Mouse (Mus musculus) testis, postnatal 10 days (tissue): ENCODE measurements around the gene Shoc2.
"Not testable (repeated sequence)": the region's sequence is repeated elsewhere in the genome, so short reads cannot be mapped to it uniquely, and the experiment has no call there.

Experiments
- DNase-seq: peaks from one replicate; pipeline ENCODE4 v3.0.0; 2021; ENCODE audit warnings: low spot score

Gene Shoc2

DNA sequence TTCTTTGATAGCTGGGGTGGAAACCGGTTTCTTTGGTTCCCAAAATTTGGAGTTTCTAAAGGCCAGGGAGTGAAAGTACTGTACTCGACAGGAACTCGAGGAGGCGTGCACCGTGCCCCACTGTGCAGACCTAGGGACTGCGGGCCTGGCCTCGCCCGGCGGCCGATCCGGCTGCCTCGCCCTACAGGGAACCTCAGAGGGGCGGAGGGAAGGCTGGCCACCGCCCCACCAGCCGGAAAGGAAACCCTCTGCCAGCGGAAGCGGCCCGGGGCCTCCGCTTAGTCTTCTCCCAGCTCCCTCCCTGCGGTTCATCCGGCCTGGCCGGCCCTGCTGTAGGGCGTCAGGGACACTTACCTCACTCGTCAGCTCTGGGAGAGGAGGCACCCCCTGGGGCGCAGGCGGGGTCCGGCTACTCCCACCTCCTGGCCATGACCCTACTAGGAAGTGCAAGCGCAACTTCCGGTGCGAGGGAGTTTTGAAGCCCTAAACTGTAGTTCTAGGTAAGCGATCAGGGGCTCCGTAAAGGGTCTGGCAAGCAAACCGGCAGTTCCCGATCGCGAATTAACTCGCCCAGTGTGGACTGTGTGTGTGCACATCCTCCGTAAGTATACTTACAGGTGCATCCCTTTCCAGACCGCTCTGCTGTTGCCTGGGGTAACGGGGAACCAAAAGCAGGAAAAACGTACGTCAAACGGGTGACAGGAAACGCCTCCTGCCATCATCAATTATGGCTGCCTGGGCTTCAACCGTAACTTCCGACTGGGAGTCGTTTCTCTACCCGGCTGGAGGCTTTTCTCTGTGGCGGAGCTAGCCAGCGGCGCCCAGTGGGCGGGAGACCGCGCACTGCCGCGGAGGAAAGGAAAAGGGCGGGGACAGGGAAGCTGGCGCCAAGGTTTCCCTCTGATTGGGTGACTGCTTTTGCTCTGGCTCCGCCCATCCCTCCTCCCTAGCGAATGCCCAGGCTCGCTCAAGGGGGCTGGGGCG is at the start of gene Shoc2, which contains the start of gene Bbip1:
Gene Shoc2 (plus strand): TSS at position 505 of the 984 bp plus-strand sequence.
Gene Bbip1 (minus strand): TSS at position 826 of the 984 bp plus-strand sequence.
- DNase-seq = peak; percentile 99

DNA sequence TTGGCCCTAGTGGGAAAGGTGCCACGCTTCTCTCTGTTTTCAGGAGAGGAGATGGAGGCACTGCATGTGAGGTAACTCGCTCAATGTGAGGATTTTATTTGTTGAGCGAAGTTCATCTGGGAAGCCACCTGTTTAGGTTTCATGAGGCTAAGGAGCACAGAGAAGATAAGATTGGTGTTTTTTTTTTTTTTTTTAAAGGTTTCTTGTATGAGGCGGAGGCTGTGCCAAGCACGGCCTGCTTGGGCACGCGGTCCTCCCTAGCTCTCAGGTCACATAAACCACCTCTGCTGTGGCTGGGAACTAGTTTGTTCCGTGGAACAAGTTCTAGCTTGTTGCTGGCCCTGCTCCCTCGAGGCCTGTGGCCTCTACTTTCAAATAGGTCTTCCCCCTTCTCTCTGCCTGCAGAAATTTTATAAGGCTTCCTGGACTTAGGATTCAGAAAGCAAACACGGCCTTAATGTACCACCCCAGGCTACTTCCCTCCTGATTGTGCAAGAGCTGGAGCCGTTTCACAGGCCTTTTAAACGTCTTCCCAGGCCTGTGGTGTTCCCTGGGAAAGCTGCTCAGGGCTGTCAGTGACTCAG is 49.5 kb upstream of the Shoc2 start:
- DNase-seq = peak; percentile 39

DNA sequence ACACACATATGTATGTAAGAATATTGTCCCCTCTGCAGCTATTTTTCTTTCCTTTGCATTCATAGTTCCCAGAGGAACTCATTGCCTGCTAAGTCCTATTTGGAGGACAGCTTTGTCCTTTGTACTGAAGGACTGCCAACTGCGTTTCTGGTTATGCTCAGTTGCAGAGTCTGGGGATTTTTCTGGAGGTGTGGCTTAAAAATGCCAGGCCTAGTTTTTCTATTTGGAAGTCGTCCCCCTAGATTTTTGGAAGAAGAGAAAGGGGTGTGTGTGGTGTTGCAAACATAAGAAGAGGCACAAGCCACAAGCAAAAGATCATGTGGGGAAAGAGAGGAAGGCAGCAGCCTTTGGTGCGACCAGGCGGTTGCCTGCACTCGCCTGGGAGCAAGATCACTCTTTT is 46.1 kb upstream of the Shoc2 start:
- no peak for DNase-seq

DNA sequence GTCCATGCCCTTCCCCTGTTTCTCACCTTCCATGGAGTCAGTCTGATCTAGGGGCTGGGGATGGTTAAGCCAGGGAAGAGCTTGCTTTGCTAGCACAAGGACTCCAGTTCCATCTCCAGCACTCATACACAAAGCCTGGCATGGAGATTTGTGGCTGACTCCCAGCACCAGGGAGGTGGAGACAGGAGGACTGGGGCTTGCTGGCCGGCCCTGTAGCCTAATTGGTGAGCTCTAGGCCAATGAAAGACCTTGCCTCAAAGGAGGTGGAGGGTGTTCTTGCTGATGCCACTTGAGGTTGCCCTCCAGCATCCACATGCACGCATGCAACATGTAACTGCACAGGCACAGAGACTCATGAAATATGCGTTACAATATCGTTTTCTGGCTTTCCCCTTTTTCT is 45.6 kb upstream of the Shoc2 start:
- no peak for DNase-seq

DNA sequence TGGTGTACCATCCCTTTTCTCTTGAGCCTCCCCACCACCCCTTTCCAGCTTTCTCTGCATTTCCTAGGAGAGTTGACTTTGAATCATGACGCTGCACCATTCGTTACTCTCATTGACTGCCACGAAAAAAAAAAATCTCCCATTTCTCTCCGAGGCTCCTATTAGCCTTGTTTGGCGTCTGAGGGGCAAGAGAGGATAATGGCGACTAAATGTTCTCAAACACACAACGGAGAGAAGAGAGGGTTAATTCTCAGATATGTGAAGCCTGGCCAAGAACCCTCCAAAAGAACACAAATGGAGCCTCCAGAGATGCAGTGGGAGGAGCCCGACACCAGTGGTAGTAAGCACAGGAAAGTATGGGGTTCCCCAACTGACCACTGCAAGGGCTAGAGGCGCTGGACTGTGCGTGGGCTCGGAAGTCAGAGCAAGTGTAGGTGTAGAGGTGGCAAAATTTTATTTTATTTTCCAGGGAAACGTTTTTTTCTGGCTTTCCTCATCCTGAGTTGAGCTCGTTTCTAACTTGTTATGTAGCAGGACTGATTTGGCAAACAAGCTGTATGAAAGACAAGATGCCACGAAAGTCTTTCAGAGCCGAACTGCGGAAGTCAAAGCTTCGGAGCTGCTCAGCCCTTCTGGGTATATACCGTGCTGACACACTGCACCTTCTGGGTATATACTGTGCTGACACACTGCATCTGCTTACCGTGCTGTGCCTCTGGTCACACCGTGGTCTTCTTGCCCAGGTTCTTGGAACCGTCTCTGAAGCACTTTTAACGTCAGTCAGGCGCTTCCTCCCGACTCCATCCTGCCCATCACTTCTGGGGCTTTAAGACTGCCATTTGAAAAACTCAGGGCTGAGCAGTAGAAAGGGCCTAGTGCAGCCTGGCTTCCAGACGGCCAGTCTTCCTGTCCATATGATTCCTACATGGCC is 44.9 kb upstream of the Shoc2 start:
- no peak for DNase-seq

DNA sequence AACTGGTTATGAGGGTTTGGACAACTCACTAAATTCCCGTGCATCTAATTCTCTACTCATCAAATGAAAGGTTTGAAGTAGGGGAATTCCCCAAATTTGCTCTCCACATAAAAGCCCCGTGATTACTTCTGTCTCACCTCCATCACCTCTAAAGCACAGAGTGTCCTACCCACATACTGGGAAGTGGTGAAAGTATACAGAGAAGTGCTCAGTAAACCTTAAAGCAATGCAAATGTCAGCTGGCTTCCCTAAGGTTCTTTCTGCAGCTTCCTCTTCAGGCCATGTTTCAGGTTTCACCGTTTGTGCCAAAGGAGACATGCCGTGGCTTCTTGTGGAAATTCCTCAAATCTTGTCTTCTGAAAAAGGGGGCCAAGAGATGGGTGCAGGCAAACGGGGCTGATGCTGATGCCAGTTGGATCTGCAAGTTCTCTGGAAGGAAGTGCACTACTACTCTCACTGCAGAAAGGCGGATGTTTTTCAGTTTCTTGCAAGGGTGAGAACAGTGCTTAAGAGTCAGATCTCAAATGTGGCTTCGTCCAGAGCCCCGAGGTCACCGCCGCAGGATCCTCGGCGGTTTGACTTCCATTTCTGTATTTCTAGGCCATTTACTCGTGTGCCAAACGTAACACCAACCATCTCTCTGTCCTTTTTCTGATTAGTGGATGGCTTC is 44.0 kb upstream of the Shoc2 start:
- DNase-seq = no peak

DNA sequence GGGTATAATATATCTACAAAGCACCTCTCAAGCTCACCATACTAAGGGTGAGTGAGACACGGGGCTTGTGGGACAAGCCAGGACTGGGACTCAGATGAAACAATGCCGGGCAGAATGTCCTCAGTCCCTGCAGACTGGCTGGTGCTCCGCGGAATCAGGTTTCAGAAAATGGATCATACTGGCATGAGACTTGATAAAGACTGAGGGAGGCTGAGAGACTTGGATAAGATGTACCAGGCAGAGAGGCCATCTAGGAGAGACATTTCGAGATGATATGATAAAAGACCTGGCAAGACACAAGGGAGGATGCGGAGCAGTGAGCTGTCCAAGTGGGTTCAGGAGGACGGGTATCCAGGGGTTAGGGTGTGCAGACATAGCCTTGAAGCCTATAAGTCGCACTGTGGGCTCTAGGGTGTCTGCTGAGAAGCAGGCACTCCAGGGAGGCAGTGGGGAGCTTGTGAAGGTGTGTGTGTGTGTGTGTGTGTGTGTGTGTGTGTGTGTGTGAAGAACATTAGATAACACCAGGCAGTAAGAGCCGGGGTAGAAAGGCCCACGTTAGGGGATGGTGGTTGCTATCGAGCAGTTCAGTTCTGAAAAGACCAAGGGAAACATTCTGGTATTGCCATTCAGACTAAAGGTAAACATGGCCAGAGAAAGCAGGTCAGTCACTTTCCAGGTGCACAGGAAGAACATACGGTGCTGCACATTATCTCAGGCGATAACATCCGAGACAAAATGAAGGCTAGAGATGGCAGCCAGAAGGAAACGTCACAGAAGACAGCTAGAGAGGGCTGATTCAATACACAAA is 42.0 kb upstream of the Shoc2 start:
- DNase-seq = no peak

DNA sequence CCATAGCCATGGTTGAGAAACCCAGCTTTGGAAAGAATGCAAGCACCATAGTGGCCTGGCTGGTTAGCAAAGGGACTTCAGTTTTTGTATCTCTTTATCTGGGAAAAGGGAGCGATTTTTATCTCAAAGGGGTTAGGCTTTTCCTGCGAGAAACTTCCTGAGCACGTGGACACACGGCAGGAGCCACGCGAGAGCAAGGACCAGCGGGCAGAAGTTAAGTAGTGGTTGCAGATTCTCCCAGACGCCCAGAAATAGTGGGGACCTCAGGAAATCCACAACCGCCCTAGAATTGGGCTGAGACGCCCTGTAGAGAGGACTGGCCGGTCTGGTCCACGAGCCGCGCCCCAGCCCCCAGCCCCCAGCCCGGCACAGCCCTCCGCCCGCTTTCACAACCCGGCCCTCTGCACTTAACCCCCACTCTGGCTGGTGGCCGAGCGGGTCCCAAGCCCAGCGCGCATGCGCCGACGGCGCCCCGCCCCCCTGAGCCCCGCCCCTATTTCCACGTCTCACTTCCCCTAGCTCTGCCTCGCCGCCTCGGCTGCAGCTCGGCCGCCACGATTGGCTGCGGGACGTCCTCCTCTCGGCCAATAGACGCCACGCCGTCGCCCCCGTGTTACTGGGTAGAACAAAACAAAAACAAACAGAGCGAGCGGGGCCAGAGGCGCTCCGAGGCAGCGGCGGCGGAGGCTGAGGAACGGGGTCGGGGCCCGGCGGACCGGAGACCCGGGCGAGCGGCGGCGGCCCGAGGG is 41.2 kb upstream of the Shoc2 start:
- peak; percentile 94 for DNase-seq

DNA sequence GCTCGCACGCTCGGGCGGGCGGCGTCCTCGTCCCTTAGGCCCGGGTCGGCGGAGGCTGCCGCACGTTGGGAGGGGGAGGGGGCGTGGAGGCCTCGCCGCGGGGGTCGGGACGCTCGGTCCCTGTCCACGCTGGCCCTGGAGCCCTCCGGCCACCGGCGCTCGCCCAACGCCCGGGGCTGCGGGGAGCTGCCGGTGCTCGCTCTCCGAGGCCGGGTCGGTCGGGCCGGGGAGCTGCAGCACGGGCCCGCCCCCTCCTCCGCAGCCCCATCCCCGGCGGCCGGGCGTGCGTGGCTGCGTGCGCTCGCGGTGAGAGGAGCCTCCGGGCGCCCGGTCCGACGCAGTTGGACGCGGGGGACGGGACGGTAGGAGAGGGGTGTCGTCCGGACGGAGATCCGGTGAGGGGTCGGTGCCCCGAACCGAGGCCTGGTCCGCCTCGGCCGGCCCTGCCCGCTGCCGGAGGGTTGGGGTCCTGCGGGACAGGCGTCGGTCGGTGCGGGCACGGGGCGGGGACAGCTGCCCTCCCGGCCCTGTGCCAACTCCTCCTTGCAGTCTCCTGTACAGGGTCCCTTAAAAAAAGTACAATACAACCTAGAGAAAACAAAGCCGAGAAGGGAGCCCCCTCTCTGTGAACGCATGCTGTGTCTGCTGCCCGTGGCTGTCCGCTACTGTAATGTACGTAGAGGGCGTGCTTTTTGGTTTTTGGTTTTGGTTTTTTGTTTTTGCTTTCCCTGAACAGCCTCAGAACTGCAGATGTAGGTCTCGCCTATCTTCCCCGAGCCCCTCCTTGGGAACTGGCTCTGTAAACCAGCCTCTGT is 40.4 kb upstream of the Shoc2 start:
- peak; percentile 78 for DNase-seq

DNA sequence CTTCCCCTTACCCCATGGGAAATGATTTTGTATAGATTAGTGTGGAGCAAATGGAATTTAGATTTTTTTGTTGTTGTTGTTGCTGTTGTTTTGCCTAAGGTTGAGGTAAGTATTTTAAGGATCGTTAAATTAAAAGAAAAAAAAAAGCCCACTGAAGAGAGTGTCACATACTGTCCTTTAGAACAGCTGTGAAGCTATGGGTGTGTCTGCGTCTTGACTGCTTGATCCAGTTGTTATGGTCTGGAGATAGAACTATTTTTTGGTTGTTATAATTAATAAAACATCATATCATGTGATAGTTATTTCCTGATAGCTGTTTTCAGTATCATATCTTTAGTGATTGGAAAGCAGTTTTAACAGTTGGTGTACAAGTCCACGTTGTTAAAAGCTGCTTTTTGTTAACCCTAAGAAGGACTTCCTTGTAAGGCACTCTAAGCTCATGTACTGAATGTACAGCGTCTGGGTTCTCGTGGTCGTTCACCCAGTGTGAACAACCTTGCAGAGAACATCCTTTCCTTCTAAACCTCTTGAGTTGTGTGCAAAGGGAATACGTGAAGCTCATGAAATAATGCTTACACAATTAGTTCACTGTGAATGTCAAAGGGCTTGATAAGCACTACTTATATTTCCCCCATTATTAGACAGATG is 39.1 kb upstream of the Shoc2 start:
- DNase-seq = no peak

DNA sequence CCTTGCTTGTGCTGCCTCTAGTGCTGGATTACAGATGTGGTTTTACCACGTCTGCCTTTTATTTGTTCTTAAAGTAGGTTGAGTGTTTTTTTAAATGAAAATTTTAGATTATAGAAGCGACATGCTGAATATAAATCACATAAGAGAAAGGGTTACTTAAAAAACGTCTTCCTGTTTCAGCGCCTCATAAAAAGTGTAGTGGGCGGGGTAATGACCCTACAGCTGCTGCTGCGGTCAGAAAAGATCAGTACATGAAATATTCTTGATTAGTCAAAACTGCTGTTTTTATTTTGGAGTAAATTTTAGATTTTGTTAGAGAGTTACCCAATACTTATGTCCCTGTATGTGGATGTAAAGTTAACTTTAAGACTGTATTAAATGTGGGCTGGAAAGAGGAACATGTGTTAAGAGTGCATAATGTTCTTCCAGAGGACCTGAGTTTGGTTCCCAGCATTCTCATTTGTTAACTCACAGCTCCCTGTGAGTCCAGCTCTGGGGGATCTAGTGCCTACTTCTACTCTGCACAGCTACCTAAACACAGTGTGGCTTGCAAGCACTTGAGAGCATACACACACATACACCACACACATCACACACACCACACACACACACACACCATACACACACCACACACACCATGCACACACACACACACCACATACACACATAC is 37.9 kb upstream of the Shoc2 start:
- DNase-seq = no peak

DNA sequence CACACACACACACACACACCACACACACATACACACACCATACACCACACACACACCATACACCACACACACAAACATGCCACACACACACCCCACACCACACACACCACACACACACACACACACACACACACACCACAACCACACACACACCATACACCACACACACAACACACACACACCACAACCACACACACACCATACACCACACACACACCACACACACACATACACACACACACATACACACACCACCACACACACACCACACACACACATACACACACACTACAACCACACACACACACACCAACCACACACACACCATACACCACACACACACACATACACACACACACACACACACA is 37.4 kb upstream of the Shoc2 start:
- DNase-seq = not testable (repeated sequence)

DNA sequence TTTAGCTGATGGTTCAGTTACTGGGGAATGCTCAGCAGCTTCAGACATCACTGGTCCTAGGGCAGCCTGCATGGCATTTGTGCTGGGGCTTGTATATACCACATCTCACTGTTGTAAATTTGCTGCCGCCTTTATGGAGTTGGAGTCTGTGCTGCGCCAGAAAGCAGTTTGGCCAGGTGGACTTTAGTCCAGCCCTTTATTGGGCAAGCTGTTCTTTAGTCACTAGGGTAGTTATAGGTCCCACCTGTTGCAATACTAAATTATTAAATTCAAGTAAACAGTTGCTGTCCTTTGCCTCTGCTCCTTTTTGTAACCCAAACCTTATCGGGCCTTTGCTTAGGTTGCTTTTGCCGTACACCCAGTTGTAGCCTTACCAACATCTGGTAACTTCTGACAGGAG is 29.2 kb upstream of the Shoc2 start:
- DNase-seq = no peak

DNA sequence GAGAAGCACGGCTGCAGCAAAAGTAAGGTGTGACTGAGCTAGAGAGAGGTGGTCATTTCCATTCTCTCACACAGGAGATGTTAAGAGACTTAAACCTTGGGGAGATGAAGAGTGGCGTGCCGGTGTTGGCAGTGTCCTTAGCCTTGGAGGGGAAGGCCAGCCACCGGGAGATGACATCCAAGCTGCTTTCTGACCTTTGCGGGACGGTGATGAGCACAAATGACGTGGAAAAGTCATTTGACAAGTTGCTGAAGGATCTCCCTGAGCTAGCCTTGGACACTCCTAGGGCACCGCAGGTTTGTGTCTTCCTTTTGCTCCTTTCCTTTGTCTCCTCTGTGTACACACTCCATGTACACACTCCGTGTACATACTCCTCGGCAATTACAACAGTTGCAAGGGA is 24.6 kb upstream of the Shoc2 start:
- DNase-seq = no peak

DNA sequence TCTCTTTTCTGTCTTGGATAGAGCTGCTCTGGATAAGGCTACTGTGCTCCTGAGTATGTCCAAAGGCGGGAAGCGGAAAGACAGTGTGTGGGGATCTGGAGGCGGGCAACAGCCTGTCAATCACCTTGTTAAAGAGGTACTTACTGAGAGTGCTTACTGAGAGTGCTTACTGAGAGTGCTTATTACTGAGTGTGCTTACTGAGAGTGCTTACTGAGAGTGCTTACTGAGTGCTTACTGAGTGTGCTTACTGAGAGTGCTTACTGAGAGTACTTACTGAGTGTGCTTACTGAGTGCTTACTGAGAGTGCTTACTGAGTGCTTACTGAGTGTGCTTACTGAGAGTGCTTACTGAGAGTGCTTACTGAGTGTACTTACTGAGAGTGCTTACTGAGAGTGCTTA is 22.1 kb upstream of the Shoc2 start:
- DNase-seq = not testable (repeated sequence)

DNA sequence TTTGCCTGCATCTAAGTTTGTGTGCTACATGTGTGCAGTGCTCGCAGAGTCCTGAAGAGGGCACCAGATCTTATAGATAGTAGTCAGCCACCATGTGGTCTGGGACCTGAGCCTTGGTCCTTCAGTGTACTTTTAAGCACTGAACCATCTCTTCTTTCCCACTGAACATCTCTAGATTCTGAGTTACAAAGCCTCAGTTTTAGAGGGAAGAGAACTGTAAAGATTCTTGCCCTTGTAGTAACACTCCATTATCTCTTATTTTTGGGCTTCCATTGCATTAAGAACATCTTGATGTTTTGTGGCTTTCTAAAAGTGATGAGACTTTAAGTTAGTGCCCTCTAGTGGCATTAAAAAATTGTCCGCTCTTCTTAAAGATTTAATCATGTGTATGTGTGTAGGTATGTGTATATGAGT is 18.8 kb upstream of the Shoc2 start:
- peak; percentile 55 for DNase-seq

DNA sequence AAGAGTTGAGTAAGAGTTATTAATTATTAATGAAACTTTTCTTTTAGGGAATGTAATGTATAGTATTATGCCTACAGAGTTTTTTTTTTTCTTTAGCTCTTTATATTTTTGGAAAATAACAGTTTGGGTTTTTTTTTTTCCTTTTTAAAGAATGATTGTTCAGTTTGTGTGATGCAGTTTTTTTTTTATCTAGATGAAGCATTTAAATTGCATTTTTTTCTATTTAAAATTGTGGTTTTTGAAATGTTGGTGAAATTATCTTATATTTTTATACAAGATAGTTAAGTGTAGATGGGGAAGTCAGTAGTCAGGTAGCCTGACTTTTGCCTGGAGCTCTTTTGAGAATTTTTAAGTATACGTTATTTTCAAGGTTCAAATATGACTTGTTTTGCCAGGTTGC is 17.4 kb upstream of the Shoc2 start:
- no peak for DNase-seq

DNA sequence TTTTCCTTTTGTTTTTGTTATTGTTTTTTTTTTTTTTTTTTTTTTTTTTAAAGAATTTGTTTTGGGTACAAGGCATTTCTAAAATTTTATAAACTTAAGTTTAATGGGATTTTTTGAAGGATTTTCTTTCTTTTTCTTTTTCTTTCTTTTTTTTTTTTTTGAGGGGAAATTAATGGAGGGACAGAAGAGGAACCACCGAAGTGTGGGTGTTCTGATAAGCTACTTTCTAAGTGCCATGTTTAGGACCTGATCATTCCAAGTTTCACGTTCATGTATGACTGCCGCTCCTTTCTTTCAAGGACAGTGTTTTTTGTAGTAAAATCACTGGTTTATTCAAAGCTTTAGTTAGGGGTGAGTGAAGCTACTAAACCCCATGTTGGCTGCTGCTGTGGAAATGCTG is 14.9 kb upstream of the Shoc2 start:
- no peak for DNase-seq
